Mouse (Mus musculus) T-helper 2 cell (primary cell): ENCODE measurements around the gene Tti1.
"Not testable (repeated sequence)": the region's sequence is repeated elsewhere in the genome, so short reads cannot be mapped to it uniquely, and the experiment has no call there.

ENCODE experiments used
- in situ Hi-C: fragments of 300-600 bp; cut with MboI, MseI; formaldehyde crosslinking; loops from one replicate; pipeline ENCODE4 v1.15.1; 2025; ENCODE audit warnings: high pct_unique_total_duplicates

The Tti1 gene

GRCm38 (mm10) chr2:158028354-158028863 is at the start of gene Tti1, which contains the start of gene Rprd1b:
Gene Tti1, minus strand, starts transcription at chr2:158028433.
Gene Rprd1b, plus strand, starts transcription at chr2:158028497.
- in situ Hi-C loops: no loop called here

GRCm38 (mm10) chr2:158077981-158078380 is 49.7 kb upstream of the Tti1 start:
- in situ Hi-C loops: no loop called here

GRCm38 (mm10) chr2:158076690-158077089 is 48.5 kb upstream of the Tti1 start:
- in situ Hi-C loops: no loop called here

GRCm38 (mm10) chr2:158074835-158075234 is 46.6 kb upstream of the Tti1 start:
- in situ Hi-C loops: no loop called here

- in situ Hi-C loops: no loop called here
Observed at GRCm38 (mm10) chr2:158071633-158071995, 43.4 kb upstream of the Tti1 start.

GRCm38 (mm10) chr2:158070885-158071632 is 42.8 kb upstream of the Tti1 start:
- in situ Hi-C loops: no loop called here

GRCm38 (mm10) chr2:158068444-158068971 is 40.3 kb upstream of the Tti1 start:
- in situ Hi-C loops: no loop called here

- in situ Hi-C loops: no loop called here
Observed at GRCm38 (mm10) chr2:158067260-158067824, 39.1 kb upstream of the Tti1 start.

- in situ Hi-C loops: no loop called here
Observed at GRCm38 (mm10) chr2:158066456-158066855, 38.2 kb upstream of the Tti1 start.

GRCm38 (mm10) chr2:158065064-158065463 is 36.8 kb upstream of the Tti1 start:
- in situ Hi-C loops: no loop called here

GRCm38 (mm10) chr2:158064571-158065048 is 36.4 kb upstream of the Tti1 start:
- in situ Hi-C loops: no loop called here

- in situ Hi-C loops: no loop called here
Observed at GRCm38 (mm10) chr2:158063036-158063435, 34.8 kb upstream of the Tti1 start.

GRCm38 (mm10) chr2:158059666-158060105 is 31.5 kb upstream of the Tti1 start:
- in situ Hi-C loops: no loop called here

GRCm38 (mm10) chr2:158058534-158058933 is 30.3 kb upstream of the Tti1 start:
- in situ Hi-C loops: no loop called here

- in situ Hi-C loops: no loop called here
Observed at GRCm38 (mm10) chr2:158057030-158057429, 28.8 kb upstream of the Tti1 start.

- in situ Hi-C loops: not testable (repeated sequence)
Observed at GRCm38 (mm10) chr2:158055383-158055782, 27.1 kb upstream of the Tti1 start.

GRCm38 (mm10) chr2:158054596-158054995 is 26.4 kb upstream of the Tti1 start:
- in situ Hi-C loops: no loop called here

- in situ Hi-C loops: no loop called here
Observed at GRCm38 (mm10) chr2:158050116-158050515, 21.9 kb upstream of the Tti1 start.

GRCm38 (mm10) chr2:158048718-158049117 is 20.5 kb upstream of the Tti1 start:
- in situ Hi-C loops: no loop called here

- in situ Hi-C loops: no loop called here
Observed at GRCm38 (mm10) chr2:158047903-158048302, 19.7 kb upstream of the Tti1 start.

GRCm38 (mm10) chr2:158046186-158046585 is 18.0 kb upstream of the Tti1 start:
- in situ Hi-C loops: no loop called here

- in situ Hi-C loops: no loop called here
Observed at GRCm38 (mm10) chr2:158043504-158043903, 15.3 kb upstream of the Tti1 start.

GRCm38 (mm10) chr2:158040396-158040795 is 12.2 kb upstream of the Tti1 start:
- in situ Hi-C loops: no loop called here
